Mouse (Mus musculus) cerebellum, adult 11-12 months (tissue): ENCODE measurements around the gene Wdr19.

ENCODE experiments used
- DNase-seq: peaks from one replicate; pipeline ENCODE4 v3.0.0; 2022

The Wdr19 gene

GRCm38 (mm10) chr5:65300121-65300520 lies 100.6 kb downstream of the Wdr19 start:
- DNase-seq = no peak

- no peak for DNase-seq
Measured at GRCm38 (mm10) chr5:65305516-65305915, 106.0 kb downstream of the Wdr19 start.

DNA sequence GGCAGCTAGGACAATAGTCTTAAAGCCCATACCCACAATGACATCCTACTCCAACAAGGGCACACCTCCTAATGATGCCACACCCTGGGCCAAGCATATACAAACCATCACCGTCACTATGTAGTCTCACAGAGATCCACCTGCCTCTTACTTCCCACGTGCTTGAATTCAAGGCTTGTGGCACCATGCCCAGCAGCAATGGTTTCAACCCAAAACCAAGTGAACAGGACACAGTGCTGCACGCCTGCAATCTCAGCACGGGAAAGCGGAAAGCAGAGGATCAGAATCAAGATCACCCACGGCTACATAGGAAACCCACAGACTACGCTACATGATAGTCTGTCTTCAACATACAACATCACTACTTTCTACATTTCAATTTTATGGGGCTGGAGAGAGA lies 108.7 kb downstream of the Wdr19 start:
- no peak for DNase-seq

DNA sequence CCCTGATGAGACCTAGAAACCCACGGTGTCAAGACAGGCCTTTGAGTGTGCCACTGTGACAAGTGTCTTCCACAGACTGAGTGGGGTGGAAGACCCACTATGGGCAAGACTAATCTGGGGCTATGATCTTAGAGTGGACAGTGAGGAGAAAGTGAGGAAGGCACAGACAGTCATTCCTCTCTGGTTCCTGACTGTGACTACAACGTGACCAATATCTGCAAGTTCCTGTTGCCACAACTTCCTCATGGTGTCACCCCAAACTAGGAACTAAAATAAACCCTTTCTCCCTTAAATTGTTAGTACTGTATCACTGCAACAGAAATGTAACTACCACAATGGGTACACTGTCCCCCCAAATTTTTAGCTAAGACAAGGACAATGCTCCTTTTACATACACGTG lies 109.4 kb downstream of the Wdr19 start:
- DNase-seq = no peak
